ENCODE assay signal across 29 mouse cellular contexts in the genomic region with DNA sequence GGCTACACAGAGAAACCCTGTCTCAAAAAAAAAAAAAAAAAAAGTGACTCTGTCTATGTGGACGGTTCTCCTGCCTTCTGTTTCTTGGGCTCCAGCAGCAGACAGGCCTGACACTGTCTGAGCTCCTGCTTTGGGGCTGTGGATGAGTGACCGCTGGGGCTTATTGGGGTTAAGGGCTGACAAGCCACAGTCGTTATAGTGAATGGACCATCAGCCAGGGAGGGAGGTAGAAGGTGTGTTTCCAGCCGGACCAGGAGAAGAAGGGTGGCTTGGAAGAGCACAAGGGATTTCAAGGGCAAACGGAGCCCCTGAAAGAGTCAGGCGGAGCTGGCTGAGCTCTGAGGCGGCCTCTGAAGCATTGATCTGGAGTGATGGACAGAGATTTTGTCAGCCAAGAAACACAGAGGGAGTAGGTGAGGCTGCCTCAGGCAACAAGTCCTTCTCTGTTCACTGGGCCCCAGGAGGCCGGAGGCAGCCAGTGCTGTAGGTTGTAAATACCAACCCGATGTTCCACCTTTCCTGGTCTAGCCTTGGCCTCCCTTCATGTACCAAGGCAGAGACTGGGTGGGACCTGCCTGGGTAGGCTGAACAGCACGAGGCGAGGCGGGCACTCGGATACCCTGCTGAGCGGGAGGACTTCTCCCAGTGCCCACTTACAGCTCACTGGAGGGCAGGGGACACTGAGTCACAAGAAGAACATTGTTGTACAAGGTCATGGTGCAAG. TPM values are rescaled to one million over a fixed set of nuclear protein-coding genes. Genes with fewer than 3 reads are reported as not detected.
DNase-seq lines count a peak whose midpoint lies in the region; ATAC-seq and TF ChIP-seq lines count a peak whose summit lies in the region.
"Had no signal": no experiment of that assay in that cellular context is flagged by ENCODE, and none has a peak within 500 bp of the region (broad histone marks: within the 10 kb centered on the region; RNA-seq: fewer than 3 reads in every experiment).

No protein-coding gene starts in this region.

- H3K9me3 ChIP-seq in heart, embryonic 12.5 days (replicated peaks) = no peaks in the 10 kb centered on the region
- H3K9me3 ChIP-seq in limb, embryonic 14.5 days (ENCODE audit: control insufficient read depth, low read length) = no peaks in the 10 kb centered on the region
- H3K9me3 ChIP-seq: limb, embryonic 13.5 days; liver, embryonic 13.5 days; megakaryocyte, embryonic 14.5 days; midbrain, embryonic 13.5 days; stomach, embryonic 15.5 days had no signal

- no peak for TF ChIP-seq POLR2A in limb, embryonic 14.5 days (IDR thresholded peaks at IDR 0.05; ENCODE audit: borderline replicate concordance, extremely low read depth, insufficient read depth, insufficient read length)

- H3K4me1 ChIP-seq in heart, embryonic 12.5 days (replicated peaks) = no peaks in the 10 kb centered on the region
- H3K4me1 ChIP-seq in limb, embryonic 14.5 days (ENCODE audit: control insufficient read depth, insufficient read depth, low read length) = 0 out of 2 replicates have a peak, but pooled peaks cover 2% of the 10 kb centered on the region
- H3K4me1 ChIP-seq: liver, embryonic 13.5 days; stomach, embryonic 15.5 days had no signal

- ATAC-seq in heart, embryonic 12.5 days (ENCODE audit: insufficient number of reproducible peaks, low FRiP score) = no peak
- ATAC-seq in limb, embryonic 14.5 days (ENCODE audit: low FRiP score, low read depth) = no peak
- ATAC-seq: CD4-positive, CD25-positive, alpha-beta regulatory T cell, adult 4 months; hindbrain, embryonic 16.5 days; lung, postnatal 0 days; midbrain, embryonic 13.5 days had no signal

- no peak overlapping the region for H3K4me2 ChIP-seq in heart, embryonic 12.5 days
- no peak overlapping the region for H3K4me2 ChIP-seq in limb, embryonic 14.5 days (replicated peaks; ENCODE audit: low read depth, low read length, severe bottlenecking)
- H3K4me2 ChIP-seq: limb, embryonic 13.5 days; liver, embryonic 13.5 days; midbrain, embryonic 13.5 days; stomach, embryonic 15.5 days had no signal

- H3K36me3 ChIP-seq in heart, embryonic 12.5 days = no peaks in the 10 kb centered on the region
- peaks cover 42% of the 10 kb centered on the region for H3K36me3 ChIP-seq in limb, embryonic 14.5 days (ENCODE audit: control insufficient read depth, insufficient read depth, low read length)
- H3K36me3 ChIP-seq: liver, embryonic 13.5 days; stomach, embryonic 15.5 days had no signal

- peaks cover 46% of the 10 kb centered on the region for H3K27me3 ChIP-seq in heart, embryonic 12.5 days (replicated peaks)
- no peaks in the 10 kb centered on the region for H3K27me3 ChIP-seq in limb, embryonic 14.5 days (ENCODE audit: control insufficient read depth, insufficient read depth, low read length)
- H3K27me3 ChIP-seq: limb, embryonic 13.5 days had no signal

- no peak overlapping the region for H3K27ac ChIP-seq in heart, embryonic 12.5 days (ENCODE audit: poor library complexity, severe bottlenecking)
- H3K27ac ChIP-seq in limb, embryonic 14.5 days (replicated peaks; ENCODE audit: low read depth, low read length) = 0 out of 2 replicates have a peak overlapping the region, but pooled peaks have one; percentile 33
- H3K27ac ChIP-seq: liver, embryonic 13.5 days; stomach, embryonic 15.5 days had no signal

- H3K9ac ChIP-seq in heart, embryonic 12.5 days = 0 out of 2 replicates have a peak overlapping the region, but pooled peaks have one; percentile 11
- no peak overlapping the region for H3K9ac ChIP-seq in limb, embryonic 14.5 days (ENCODE audit: low read depth, low read length, severe bottlenecking)
- H3K9ac ChIP-seq: limb, embryonic 13.5 days; liver, embryonic 13.5 days; midbrain, embryonic 13.5 days; stomach, embryonic 15.5 days had no signal

- peak; percentile 67 for DNase-seq in cerebellum, adult 9-11 months
- no peak for DNase-seq in cerebellum, postnatal 14 days
- no peak for DNase-seq in heart, postnatal 36 days
- DNase-seq in brain, adult 2 months (ENCODE audit: low read depth, low spot score) = peak; percentile 37
- DNase-seq in limb, embryonic 14.5 days (ENCODE audit: low spot score) = no peak
- no peak for DNase-seq in thymus, postnatal 0 days (ENCODE audit: low spot score)
- DNase-seq: adrenal gland, adult 2 months; adrenal gland, postnatal 36 days; embryo, embryonic 11 days; heart, postnatal 14 days; kidney, adult 2 months; kidney, postnatal 36 days; liver, embryonic 13.5 days; lung, adult 18-20 months; lung, postnatal 4 days; retina, postnatal 1 day; right cerebral cortex, postnatal 14 days; thymus, postnatal 14 days had no signal

- 71% methylated on average over 14 of the region's 14 CpGs for WGBS in heart, embryonic 12.5 days
- WGBS in limb, embryonic 14.5 days = 71% methylated on average over 14 of the region's 14 CpGs

- intact Hi-C loops in heart, postnatal 36 days (cut with DNase I) = no loop called here

- H3K4me3 ChIP-seq in heart, embryonic 12.5 days = no peak overlapping the region
- no peak overlapping the region for H3K4me3 ChIP-seq in limb, embryonic 14.5 days (replicated peaks; ENCODE audit: low read length)
- H3K4me3 ChIP-seq: erythroblast, embryonic 14.5 days; limb, embryonic 13.5 days; liver, embryonic 13.5 days; megakaryocyte, embryonic 14.5 days; midbrain, embryonic 13.5 days; stomach, embryonic 15.5 days had no signal

RNA-seq across cellular contexts. Expression of gene Ciz1, which starts 7.4 kb away (rescaled TPM):
- polyA plus RNA-seq in heart, embryonic 12.5 days (2016; fragmentation: Nextera tagmentation; extraction: Ambion mirVana) = 40.5 and 42.2 TPM in 2 replicates
- 10 to 100 TPM; 25.0 to 33.3 TPM for total RNA-seq in heart, postnatal 36 days (2021)
- polyA plus RNA-seq in limb, embryonic 14.5 days (2012; rRNA removed) = 196 and 266 TPM in 2 replicates
- polyA plus RNA-seq in limb, embryonic 14.5 days (2014; fragmentation: Nextera tagmentation; extraction: Ambion mirVana) = 39.5 and 46.5 TPM in 2 replicates
- polyA plus RNA-seq in thymus, postnatal 0 days (2015; fragmentation: Nextera tagmentation; extraction: Ambion mirVana) = 30.5 and 37.6 TPM in 2 replicates

RNA-seq across cellular contexts. Expression of gene Dnm1, which starts 8.4 kb away (rescaled TPM):
- polyA plus RNA-seq in heart, embryonic 12.5 days (2016; fragmentation: Nextera tagmentation; extraction: Ambion mirVana) = 6.2 and 7.6 TPM in 2 replicates
- total RNA-seq in heart, postnatal 36 days (2021) = 1 to 10 TPM; 4.0 TPM
- polyA plus RNA-seq in limb, embryonic 14.5 days (2012; rRNA removed) = 318 and 459 TPM in 2 replicates
- polyA plus RNA-seq in limb, embryonic 14.5 days (2014; fragmentation: Nextera tagmentation; extraction: Ambion mirVana) = 46.0 and 60.1 TPM in 2 replicates
- polyA plus RNA-seq in thymus, postnatal 0 days (2015; fragmentation: Nextera tagmentation; extraction: Ambion mirVana) = 0.69 and 0.83 TPM in 2 replicates
- total RNA-seq: monocyte, adult 5-6 weeks had no signal
- polyA plus RNA-seq: CD4-positive, CD25-positive, alpha-beta regulatory T cell, adult 4 months had no signal

RNA-seq across cellular contexts. Expression of gene 1110008P14Rik, which starts 37.0 kb away (rescaled TPM):
- polyA plus RNA-seq in heart, embryonic 12.5 days (2016; fragmentation: Nextera tagmentation; extraction: Ambion mirVana) = 48.2 and 48.9 TPM in 2 replicates
- 10 to 100 TPM; 43.9 to 44.3 TPM for total RNA-seq in heart, postnatal 36 days (2021)
- 51.3 and 76.1 TPM in 2 replicates for polyA plus RNA-seq in limb, embryonic 14.5 days (2012; rRNA removed)
- 55.3 and 66.9 TPM in 2 replicates for polyA plus RNA-seq in limb, embryonic 14.5 days (2014; fragmentation: Nextera tagmentation; extraction: Ambion mirVana)
- polyA plus RNA-seq in thymus, postnatal 0 days (2015; fragmentation: Nextera tagmentation; extraction: Ambion mirVana) = 66.9 and 77.3 TPM in 2 replicates

RNA-seq across cellular contexts. Expression of gene Lcn2, which starts 43.3 kb away (rescaled TPM):
- polyA plus RNA-seq in heart, embryonic 12.5 days (2016; fragmentation: Nextera tagmentation; extraction: Ambion mirVana) = 0.14 and 0.38 TPM in 2 replicates
- total RNA-seq in heart, postnatal 36 days (2021) = 1 to 10 TPM; 3.1 to 7.0 TPM
- polyA plus RNA-seq in limb, embryonic 14.5 days (2012; rRNA removed) = 1.3 and 2.4 TPM in 2 replicates
- 0.97 and 2.8 TPM in 2 replicates for polyA plus RNA-seq in limb, embryonic 14.5 days (2014; fragmentation: Nextera tagmentation; extraction: Ambion mirVana)
- polyA plus RNA-seq in thymus, postnatal 0 days (2015; fragmentation: Nextera tagmentation; extraction: Ambion mirVana) = 4.3 and 6.3 TPM in 2 replicates
- polyA plus RNA-seq: CD4-positive, CD25-positive, alpha-beta regulatory T cell, adult 4 months; forebrain, embryonic 16.5 days had no signal

RNA-seq across cellular contexts. Expression of gene Ptges2, which starts 50.9 kb away (rescaled TPM):
- 39.9 and 44.9 TPM in 2 replicates for polyA plus RNA-seq in heart, embryonic 12.5 days (2016; fragmentation: Nextera tagmentation; extraction: Ambion mirVana)
- total RNA-seq in heart, postnatal 36 days (2021) = 10 to 100 TPM; 69.9 to 70.6 TPM
- 29.3 and 30.5 TPM in 2 replicates for polyA plus RNA-seq in limb, embryonic 14.5 days (2012; rRNA removed)
- polyA plus RNA-seq in limb, embryonic 14.5 days (2014; fragmentation: Nextera tagmentation; extraction: Ambion mirVana) = 26.5 and 30.3 TPM in 2 replicates
- 17.8 and 18.5 TPM in 2 replicates for polyA plus RNA-seq in thymus, postnatal 0 days (2015; fragmentation: Nextera tagmentation; extraction: Ambion mirVana)

Comparison
In these comparisons a context has a peak if more than half of its experiments do, and no peak if none do; other contexts are left out.
1. DNase-seq: peak in cerebellum, adult 9-11 months (single experiment) and brain, adult 2 months (single experiment); none in cerebellum, postnatal 14 days (0 of 2), heart, postnatal 36 days (0 of 2), limb, embryonic 14.5 days (single experiment) and thymus, postnatal 0 days (single experiment).